Mouse (Mus musculus) bone marrow, adult 2 months (tissue): Measurements from ENCODE around the gene Tmbim7.

Experiments
- CTCF ChIP-seq: fragments of 200-500 bp; IDR thresholded peaks from 2 replicates; pipeline ENCODE4 v1.5.1; 2011; ENCODE audit warnings: low read length, control low read depth; ENCODE audit not compliant: control insufficient read depth, insufficient read depth
- POLR2A ChIP-seq: fragments of 200-500 bp; IDR thresholded peaks from 2 replicates; pipeline ENCODE4 v1.6.1; 2011; ENCODE audit warnings: low read depth, mild to moderate bottlenecking, control low read depth, low read length, borderline replicate concordance; ENCODE audit not compliant: control insufficient read depth

DNA sequence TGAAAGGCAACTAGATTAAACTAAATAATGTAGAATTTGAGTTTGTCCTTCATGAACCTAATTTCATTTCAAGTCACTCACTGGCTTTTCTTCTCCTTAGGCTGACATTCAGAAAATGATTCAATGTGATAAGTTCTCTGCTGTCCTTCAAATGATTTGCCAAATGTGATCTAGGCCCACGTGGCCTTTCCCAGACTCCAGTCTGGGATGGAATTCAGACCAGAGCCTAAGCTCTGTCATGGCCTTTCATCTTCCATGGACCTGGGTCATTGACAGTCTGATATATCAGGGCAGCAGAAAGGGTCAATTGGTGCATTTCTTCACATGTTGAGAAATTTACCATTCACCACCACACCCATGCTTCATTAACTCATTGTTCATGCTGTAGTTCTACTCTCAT is 74.5 kb downstream of the Tmbim7 start:
- TF ChIP-seq CTCF (no peak), POLR2A (no peak)
